Mouse (Mus musculus) hindbrain, embryonic 13.5 days (tissue): ENCODE measurements around the gene Trmt10c. TPM values are rescaled to one million over a fixed set of nuclear protein-coding genes. Genes with fewer than 3 reads are reported as not detected.

Source experiments
- ATAC-seq: fragments of 200-750 bp; cut with Nextera tagmentation; 2 replicates; pipeline ENCODE4 v1.8.0; 2017; ENCODE audit warnings: moderate TSS enrichment; ENCODE audit not compliant: low FRiP score
- H3K27ac ChIP-seq: fragments of 300-500 bp; sonication (generic); 2 replicates; pipeline ENCODE4 v1.5.1; 2015; ENCODE audit warnings: inconsistent platforms, mild to moderate bottlenecking, moderate library complexity
- H3K27me3 ChIP-seq: fragments of 300-500 bp; sonication (generic); 2 replicates; pipeline ENCODE4 v1.6.1; 2015; ENCODE audit warnings: mild to moderate bottlenecking, inconsistent platforms
- H3K36me3 ChIP-seq: fragments of 300-500 bp; sonication (generic); 2 replicates; pipeline ENCODE4 v1.6.1; 2015; ENCODE audit warnings: mild to moderate bottlenecking, inconsistent platforms
- H3K4me1 ChIP-seq: fragments of 300-500 bp; sonication (generic); replicated peaks from 2 replicates; pipeline ENCODE4 v1.6.1; 2015; ENCODE audit warnings: inconsistent platforms
- H3K4me2 ChIP-seq: fragments of 300-500 bp; sonication (generic); 2 replicates; pipeline ENCODE4 v1.6.1; 2015; ENCODE audit warnings: inconsistent platforms, mild to moderate bottlenecking, moderate library complexity
- H3K4me3 ChIP-seq: fragments of 300-500 bp; sonication (generic); 2 replicates; pipeline ENCODE4 v1.5.1; 2015; ENCODE audit warnings: mild to moderate bottlenecking, inconsistent platforms
- H3K9ac ChIP-seq: fragments of 300-500 bp; sonication (generic); 2 replicates; pipeline ENCODE4 v1.6.1; 2015; ENCODE audit warnings: mild to moderate bottlenecking, inconsistent platforms
- H3K9me3 ChIP-seq: fragments of 300-500 bp; sonication (generic); 2 replicates; pipeline ENCODE4 v1.6.1; 2016; ENCODE audit warnings: inconsistent platforms
- WGBS: fragments of 180-500 bp; shearing (Covaris S2); methylation state at CpG from one replicate; pipeline ENCODE4 v1.1.7; 2015; 5-methylcytosine and 5-hydroxymethylcytosine counted together
- polyA plus RNA-seq: library from polyadenylated mRNA; unstranded; fragments of >200 nt; fragmentation: Nextera tagmentation; extraction: Ambion mirVana; gene quantifications from 2 replicates; pipeline ENCODE4 v1.2.1, GENCODE M21; 2015

Gene Trmt10c
- polyA plus RNA-seq, 1 experiment from 2014 or later, result 22.3 TPM

GRCm38 (mm10) chr16:56029661-56030082 is 7.9 kb downstream of the Trmt10c start, which contains the start of gene Pcnp:
TSS of gene Pcnp (minus strand) at chr16:56029739.
- under 1% methylated on average over 38 of the region's 39 CpGs for WGBS
- Histone ChIP-seq H3K9me3 (no peaks in the 10 kb centered on the region), H3K4me1 (peaks cover 33% of the 10 kb centered on the region), H3K4me2 (peak within 1 kb of the TSS; percentile 80), H3K36me3 (peaks cover 34% of the 10 kb centered on the region), H3K4me3 (peak within 1 kb of the TSS; percentile 87), H3K9ac (peak within 1 kb of the TSS; percentile 98), H3K27ac (peak within 1 kb of the TSS; percentile 96), H3K27me3 (no peaks in the 10 kb centered on the region)
- ATAC-seq, result peak; percentile 100

GRCm38 (mm10) chr16:56028722-56029551 is 8.7 kb downstream of the Trmt10c start:
- Histone ChIP-seq H3K4me3 (peak overlapping the region; percentile 87), H3K4me2 (peak overlapping the region; percentile 80), H3K36me3 (peaks cover 28% of the 10 kb centered on the region), H3K4me1 (peaks cover 33% of the 10 kb centered on the region), H3K9ac (peak overlapping the region; percentile 98), H3K27me3 (no peaks in the 10 kb centered on the region), H3K9me3 (no peaks in the 10 kb centered on the region), H3K27ac (peak overlapping the region; percentile 96)
- WGBS, result under 1% methylated on average over 62 of the region's 62 CpGs
- ATAC-seq, result peak; percentile 93

GRCm38 (mm10) chr16:56027854-56028629 is 9.6 kb downstream of the Trmt10c start:
- H3K9me3 ChIP-seq, result no peaks in the 10 kb centered on the region
- peaks cover 33% of the 10 kb centered on the region for H3K4me1 ChIP-seq
- H3K27ac ChIP-seq, result peak overlapping the region; percentile 96; the same call in 1 of the 2 replicates

GRCm38 (mm10) chr16:56019660-56020059 is 18.0 kb downstream of the Trmt10c start:
- Histone ChIP-seq H3K4me1 (no peaks in the 10 kb centered on the region), H3K9me3 (no peaks in the 10 kb centered on the region), H3K36me3 (peaks cover 51% of the 10 kb centered on the region), H3K27me3 (no peaks in the 10 kb centered on the region), H3K4me2 (no peak overlapping the region), H3K9ac (no peak overlapping the region), H3K4me3 (no peak overlapping the region), H3K27ac (no peak overlapping the region)
- WGBS, result 96% methylated on average over 7 of the region's 7 CpGs
- ATAC-seq, result no peak

More at GRCm38 (mm10) chr16:56027854-56028629, 9.6 kb downstream of the Trmt10c start:
- Histone ChIP-seq H3K9ac (peak overlapping the region; percentile 98), H3K36me3 (peaks cover 25% of the 10 kb centered on the region), H3K27me3 (no peaks in the 10 kb centered on the region), H3K4me3 (peak overlapping the region; percentile 87), H3K4me2 (peak overlapping the region; percentile 80)
- ATAC-seq, result no peak
- 54% methylated on average over 12 of the region's 12 CpGs for WGBS

GRCm38 (mm10) chr16:56014076-56014475 is 23.5 kb downstream of the Trmt10c start:
- Histone ChIP-seq H3K27ac (no peak overlapping the region), H3K9ac (no peak overlapping the region)
- WGBS, result 93% methylated on average over 7 of the region's 7 CpGs

GRCm38 (mm10) chr16:56012789-56013743 is 24.6 kb downstream of the Trmt10c start:
- H3K4me2 ChIP-seq, result no peak overlapping the region
- H3K9me3 ChIP-seq, result no peaks in the 10 kb centered on the region
- no peak overlapping the region for H3K4me3 ChIP-seq
- H3K4me1 ChIP-seq, result no peaks in the 10 kb centered on the region
- H3K27ac ChIP-seq, result no peak overlapping the region
- H3K27me3 ChIP-seq, result no peaks in the 10 kb centered on the region
- peaks cover 50% of the 10 kb centered on the region for H3K36me3 ChIP-seq
- H3K9ac ChIP-seq, result no peak overlapping the region
- ATAC-seq, result no peak
- WGBS, result 90% methylated on average over 10 of the region's 10 CpGs

More at GRCm38 (mm10) chr16:56014076-56014475, 23.5 kb downstream of the Trmt10c start:
- H3K27me3 ChIP-seq, result no peaks in the 10 kb centered on the region
- no peaks in the 10 kb centered on the region for H3K4me1 ChIP-seq
- H3K4me3 ChIP-seq, result no peak overlapping the region
- no peak overlapping the region for H3K4me2 ChIP-seq
- peaks cover 56% of the 10 kb centered on the region for H3K36me3 ChIP-seq
- ATAC-seq, result no peak
- H3K9me3 ChIP-seq, result no peaks in the 10 kb centered on the region

- Histone ChIP-seq H3K27ac (no peak overlapping the region), H3K27me3 (no peaks in the 10 kb centered on the region), H3K36me3 (peaks cover 59% of the 10 kb centered on the region), H3K9ac (no peak overlapping the region), H3K9me3 (no peaks in the 10 kb centered on the region), H3K4me1 (no peaks in the 10 kb centered on the region), H3K4me2 (no peak overlapping the region), H3K4me3 (no peak overlapping the region)
- no peak for ATAC-seq
- 98% methylated on average over 1 of the region's 1 CpGs for WGBS
Observed at GRCm38 (mm10) chr16:56008862-56009261, 28.8 kb downstream of the Trmt10c start.

GRCm38 (mm10) chr16:56006798-56007197 is 30.8 kb downstream of the Trmt10c start:
- ATAC-seq, result no peak
- Histone ChIP-seq H3K9me3 (no peaks in the 10 kb centered on the region), H3K27ac (no peak overlapping the region), H3K9ac (no peak overlapping the region), H3K4me2 (no peak overlapping the region), H3K4me3 (no peak overlapping the region), H3K27me3 (no peaks in the 10 kb centered on the region), H3K4me1 (no peaks in the 10 kb centered on the region), H3K36me3 (peaks cover 61% of the 10 kb centered on the region)
- WGBS, result 95% methylated on average over 11 of the region's 11 CpGs

GRCm38 (mm10) chr16:55994235-55994634 is 43.4 kb downstream of the Trmt10c start:
- Histone ChIP-seq H3K4me2 (no peak overlapping the region), H3K27ac (no peak overlapping the region), H3K9me3 (no peaks in the 10 kb centered on the region), H3K4me3 (no peak overlapping the region), H3K4me1 (no peaks in the 10 kb centered on the region), H3K27me3 (no peaks in the 10 kb centered on the region), H3K36me3 (peaks cover 44% of the 10 kb centered on the region), H3K9ac (no peak overlapping the region)
- 97% methylated on average over 2 of the region's 2 CpGs for WGBS
- no peak for ATAC-seq

- no peak for ATAC-seq
- WGBS, result 97% methylated on average over 4 of the region's 4 CpGs
Observed at GRCm38 (mm10) chr16:55990311-55990710, 47.3 kb downstream of the Trmt10c start.

GRCm38 (mm10) chr16:55986001-55986400 is 51.6 kb downstream of the Trmt10c start:
- Histone ChIP-seq H3K9me3 (no peaks in the 10 kb centered on the region), H3K4me3 (no peak overlapping the region), H3K27ac (no peak overlapping the region), H3K4me1 (no peaks in the 10 kb centered on the region), H3K27me3 (no peaks in the 10 kb centered on the region), H3K9ac (no peak overlapping the region), H3K36me3 (peaks cover 37% of the 10 kb centered on the region), H3K4me2 (no peak overlapping the region)
- 95% methylated on average over 3 of the region's 3 CpGs for WGBS
- ATAC-seq, result no peak

More at GRCm38 (mm10) chr16:55990311-55990710, 47.3 kb downstream of the Trmt10c start:
- Histone ChIP-seq H3K27me3 (no peaks in the 10 kb centered on the region), H3K27ac (no peak overlapping the region), H3K9me3 (no peaks in the 10 kb centered on the region), H3K4me2 (no peak overlapping the region), H3K9ac (no peak overlapping the region), H3K4me3 (no peak overlapping the region), H3K4me1 (no peaks in the 10 kb centered on the region), H3K36me3 (peaks cover 42% of the 10 kb centered on the region)
